Mouse (Mus musculus) olfactory bulb, adult 2 months (tissue): ENCODE results near the gene I0C0044D17Rik. TPM values are rescaled to one million over a fixed set of nuclear protein-coding genes. Genes with fewer than 3 reads are reported as not detected.

Experiments
- H3K27ac ChIP-seq: fragments of 200-500 bp; 2 replicates; pipeline ENCODE4 v1.5.1; 2012; ENCODE audit warnings: low read depth, low read length; ENCODE audit not compliant: insufficient read depth
- H3K4me1 ChIP-seq: fragments of 200-500 bp; 2 replicates; pipeline ENCODE4 v1.6.1; 2012; ENCODE audit warnings: low read length; ENCODE audit not compliant: control insufficient read depth, insufficient read depth
- H3K4me3 ChIP-seq: fragments of 200-500 bp; 2 replicates; pipeline ENCODE4 v1.5.1; 2012; ENCODE audit warnings: mild to moderate bottlenecking, low read depth, low read length, moderate library complexity; ENCODE audit not compliant: insufficient read depth
- CTCF ChIP-seq: fragments of 200-500 bp; IDR thresholded peaks from 2 replicates; pipeline ENCODE4 v1.5.1; 2012; ENCODE audit warnings: low read depth, mild to moderate bottlenecking, low read length, moderate library complexity; ENCODE audit not compliant: insufficient read depth
- POLR2A ChIP-seq: fragments of 200-500 bp; IDR thresholded peaks from 2 replicates; pipeline ENCODE4 v1.6.1; 2012; ENCODE audit warnings: mild to moderate bottlenecking, low read depth, low read length, moderate library complexity; ENCODE audit not compliant: insufficient read depth
- WGBS: fragments of 180-500 bp; shearing (Covaris S2); methylation state at CpG from one replicate; pipeline ENCODE4 v1.1.7; 2018; 5-methylcytosine and 5-hydroxymethylcytosine counted together
- polyA plus RNA-seq: library from polyadenylated mRNA; stranded (reverse); fragments of >200 nt; gene quantifications from 2 replicates; pipeline ENCODE4 v1.2.4, GENCODE M21; 2012; ENCODE audit warnings: low replicate concordance; ENCODE audit not compliant: missing spikeins, insufficient read depth, insufficient read length

Gene I0C0044D17Rik
- polyA plus RNA-seq, 1 experiment = not detected

DNA sequence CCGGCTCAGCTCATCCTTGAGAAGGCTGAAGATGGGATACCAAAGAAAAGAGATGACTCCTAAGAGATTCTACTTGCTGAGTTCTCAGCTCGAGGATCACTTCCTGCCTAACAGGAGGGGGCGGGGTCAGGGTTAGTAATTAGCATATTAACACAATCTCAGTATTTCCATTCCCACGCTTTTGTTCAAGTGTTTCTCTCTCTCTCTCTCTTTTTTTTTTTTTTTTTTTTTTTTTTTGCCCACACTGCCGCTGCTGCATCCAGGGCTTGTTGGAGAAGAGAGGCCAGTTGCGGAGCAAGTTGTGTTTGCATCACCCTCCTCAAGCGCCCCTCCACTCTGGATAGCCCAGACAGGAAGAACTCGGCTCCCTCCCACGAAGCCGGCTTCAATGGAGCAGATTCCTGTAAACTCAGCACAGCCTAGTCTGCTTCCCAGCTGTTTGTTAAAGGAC is 33.8 kb downstream of the I0C0044D17Rik start:
- WGBS = 8% methylated on average over 10 of the region's 10 CpGs
- H3K4me1 ChIP-seq = peaks cover 3% of the 10 kb centered on the region
- no peak overlapping the region for H3K4me3 ChIP-seq
- no peak overlapping the region for H3K27ac ChIP-seq
- no peak for TF ChIP-seq POLR2A
- TF ChIP-seq CTCF = no peak

DNA sequence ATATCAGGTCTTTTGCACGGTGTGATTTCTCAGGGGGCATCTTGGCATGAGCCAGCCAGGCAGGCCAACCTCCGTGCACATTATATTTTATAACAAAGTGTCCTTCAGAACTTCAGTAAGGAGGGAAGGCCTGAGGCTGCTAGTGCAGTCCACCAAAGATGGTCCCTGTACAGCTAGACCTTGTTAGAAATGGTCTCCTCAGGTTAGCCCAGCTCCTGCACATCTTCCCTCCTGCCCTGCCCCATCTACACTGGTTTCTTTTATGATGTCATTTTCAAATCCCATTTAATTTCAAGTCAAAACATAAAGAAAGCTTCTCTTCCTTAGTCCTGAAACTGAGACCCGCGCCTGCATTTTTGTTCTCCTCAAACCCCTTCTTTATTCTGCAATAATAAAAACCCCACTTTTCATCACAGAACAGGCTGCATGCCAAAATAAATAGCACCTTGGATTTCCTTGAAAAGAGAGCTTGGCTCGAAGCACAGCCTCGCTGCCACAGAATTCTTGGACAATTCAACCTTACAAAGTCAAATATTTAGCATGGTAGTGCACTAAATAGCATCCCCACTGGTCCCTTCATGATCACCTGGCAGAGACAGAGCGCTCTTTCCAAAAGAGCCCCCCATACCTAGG is 34.4 kb downstream of the I0C0044D17Rik start:
- WGBS = 52% methylated on average over 7 of the region's 7 CpGs
- H3K27ac ChIP-seq = no peak overlapping the region
- no peak overlapping the region for H3K4me3 ChIP-seq
- no peak for TF ChIP-seq CTCF
- no peak for TF ChIP-seq POLR2A
- peaks cover 3% of the 10 kb centered on the region for H3K4me1 ChIP-seq

GRCm38 (mm10) chr4:98786281-98786680 is 37.4 kb downstream of the I0C0044D17Rik start:
- WGBS = 53% methylated on average over 3 of the region's 3 CpGs
- peaks cover 3% of the 10 kb centered on the region for H3K4me1 ChIP-seq
- TF ChIP-seq CTCF (no peak), POLR2A (no peak)
- no peak overlapping the region for H3K27ac ChIP-seq
- H3K4me3 ChIP-seq = no peak overlapping the region

GRCm38 (mm10) chr4:98785851-98786250 is 37.8 kb downstream of the I0C0044D17Rik start:
- H3K4me1 ChIP-seq = peaks cover 3% of the 10 kb centered on the region
- H3K4me3 ChIP-seq = no peak overlapping the region
- WGBS = 61% methylated on average over 8 of the region's 8 CpGs
- no peak overlapping the region for H3K27ac ChIP-seq
- TF ChIP-seq CTCF = no peak
- no peak for TF ChIP-seq POLR2A

DNA sequence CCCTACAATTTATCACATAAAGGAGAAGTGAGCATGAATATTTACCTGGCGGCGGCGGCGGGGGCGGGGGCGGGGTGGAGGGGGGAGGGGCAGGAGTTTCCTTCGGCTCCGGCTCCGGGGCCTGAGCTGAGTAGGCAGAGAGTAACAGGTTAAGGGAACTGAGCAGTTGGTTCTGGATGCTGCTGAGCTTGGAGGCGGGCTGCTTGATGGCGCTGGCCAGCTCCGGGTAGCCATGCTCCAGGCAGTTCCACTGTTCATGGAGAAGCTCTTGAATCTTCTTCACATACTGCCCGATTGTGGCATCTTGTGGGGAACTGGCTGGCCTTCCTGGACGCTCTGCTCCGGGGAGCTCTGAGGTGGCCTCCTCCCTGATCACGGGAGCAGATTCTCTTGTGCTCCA is 45.4 kb downstream of the I0C0044D17Rik start:
- H3K4me3 ChIP-seq = no peak overlapping the region
- 24% methylated on average over 16 of the region's 16 CpGs for WGBS

DNA sequence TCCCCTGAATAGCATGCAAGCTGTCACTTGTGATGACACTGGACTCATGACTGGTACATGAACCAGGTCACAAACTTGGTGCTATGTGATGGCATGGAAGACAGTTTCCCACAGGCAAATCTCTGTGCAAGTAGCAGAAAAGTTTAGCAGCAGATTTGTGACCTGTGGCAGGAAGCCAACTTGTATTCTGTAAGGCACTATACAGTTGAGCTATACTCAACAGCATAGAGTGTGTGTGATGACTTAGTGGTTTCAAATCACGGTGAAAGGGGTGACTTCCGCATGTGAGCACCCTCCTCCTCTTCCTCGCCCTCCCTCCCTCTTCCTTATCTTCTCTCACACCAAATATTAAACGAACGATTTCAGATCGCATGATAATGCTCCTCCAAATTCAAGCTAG is 46.2 kb downstream of the I0C0044D17Rik start:
- no peak overlapping the region for H3K27ac ChIP-seq
- TF ChIP-seq POLR2A (no peak), CTCF (no peak)
- no peak overlapping the region for H3K4me3 ChIP-seq
- WGBS = 90% methylated on average over 6 of the region's 6 CpGs
- peaks cover 10% of the 10 kb centered on the region; the same call in 1 of the 2 replicates for H3K4me1 ChIP-seq

More for the DNA sequence above, 45.4 kb downstream of the I0C0044D17Rik start:
- no peak for TF ChIP-seq CTCF
- no peak for TF ChIP-seq POLR2A
- H3K27ac ChIP-seq = no peak overlapping the region
- peaks cover 10% of the 10 kb centered on the region; the same call in 1 of the 2 replicates for H3K4me1 ChIP-seq

DNA sequence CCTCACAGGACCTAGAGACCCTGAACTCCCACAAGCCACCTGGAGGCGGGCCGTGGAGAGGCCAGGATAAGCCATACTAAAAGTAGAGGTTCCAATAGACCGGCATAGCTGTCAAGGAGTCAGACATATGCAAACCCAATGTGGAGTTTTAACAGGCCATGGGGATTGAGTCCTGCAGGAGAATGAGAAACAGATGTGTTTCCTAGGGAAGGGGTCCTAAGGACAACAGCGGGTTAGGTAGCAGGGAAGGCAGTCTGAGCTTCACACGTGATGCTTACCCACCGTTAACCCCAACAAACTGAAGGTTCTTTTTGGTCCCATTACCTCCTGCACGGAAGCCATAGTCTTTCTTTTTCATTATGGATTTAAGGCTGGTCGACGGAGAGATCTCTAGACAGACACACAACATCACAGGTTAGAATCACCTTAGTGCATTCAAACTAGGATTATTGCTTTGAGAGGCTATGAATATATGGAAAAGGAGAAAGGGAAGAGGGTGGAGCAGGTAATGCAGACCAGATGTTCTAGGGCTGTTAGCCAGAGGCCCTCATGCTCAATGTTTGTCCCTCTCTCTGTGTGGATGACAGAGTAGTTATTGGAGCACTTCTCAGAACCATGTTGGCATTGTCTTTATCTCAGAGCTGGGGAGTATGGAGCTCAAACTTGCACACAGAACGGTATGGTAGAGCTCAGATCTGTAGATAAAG is 46.8 kb downstream of the I0C0044D17Rik start:
- WGBS = 95% methylated on average over 10 of the region's 10 CpGs
- no peak for TF ChIP-seq CTCF
- no peak for TF ChIP-seq POLR2A
- peaks cover 10% of the 10 kb centered on the region; the same call in 1 of the 2 replicates for H3K4me1 ChIP-seq
- no peak overlapping the region for H3K27ac ChIP-seq
- H3K4me3 ChIP-seq = no peak overlapping the region

DNA sequence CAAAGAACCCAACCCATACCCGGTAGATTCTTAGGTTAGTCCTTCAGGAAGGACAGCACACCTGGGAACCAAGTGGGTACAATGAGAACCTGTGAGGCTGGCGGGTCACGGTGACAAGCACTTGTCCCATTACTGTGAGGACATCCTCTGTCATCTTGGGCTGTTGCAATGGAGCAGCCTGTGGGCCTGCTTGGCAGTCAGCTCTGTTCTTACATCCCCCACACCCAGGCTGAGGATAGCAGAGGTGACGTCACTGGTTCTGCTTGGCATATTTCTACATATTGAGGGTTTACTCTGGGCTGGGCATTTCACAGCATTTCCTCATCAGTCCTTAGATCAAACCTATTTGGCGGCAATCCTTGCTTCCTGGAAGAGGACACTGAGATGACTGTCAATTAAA is 49.9 kb downstream of the I0C0044D17Rik start:
- no peak overlapping the region for H3K27ac ChIP-seq

More for the DNA sequence above, 49.9 kb downstream of the I0C0044D17Rik start:
- peaks cover 6% of the 10 kb centered on the region; the same call in 1 of the 2 replicates for H3K4me1 ChIP-seq
- WGBS = 97% methylated on average over 5 of the region's 5 CpGs
- TF ChIP-seq POLR2A (no peak), CTCF (no peak)
- H3K4me3 ChIP-seq = no peak overlapping the region

Other genes starting within 250 kb of the I0C0044D17Rik start
- gene L1td1, start 97.1 kb downstream of the I0C0044D17Rik start, polyA plus RNA-seq = not detected in 2 replicates
- gene Kank4, start 6.3 kb downstream of the I0C0044D17Rik start, polyA plus RNA-seq = not detected in 2 replicates
- 86.3 TPM in 1 of 2 replicates, not detected in the other for gene Usp1, start 100.0 kb upstream of the I0C0044D17Rik start, polyA plus RNA-seq
- gene Angptl3, start 207.1 kb upstream of the I0C0044D17Rik start, polyA plus RNA-seq = not detected in 2 replicates